Mouse (Mus musculus) limb, embryonic 14.5 days (tissue): Measurements from ENCODE around the gene Hspb8. TPM values are rescaled to one million over a fixed set of nuclear protein-coding genes. Genes with fewer than 3 reads are reported as not detected.
A peak's percentile ranks its signal among the peaks of the same experiment; 100 is the strongest.

ENCODE experiments used
- ATAC-seq: fragments of 200-750 bp; cut with Nextera tagmentation; 2 replicates; pipeline ENCODE4 v1.8.0; 2017; ENCODE audit warnings: low read depth, moderate number of reproducible peaks, moderate TSS enrichment; ENCODE audit not compliant: low FRiP score
- DNase-seq: peaks from one replicate; pipeline ENCODE4 v3.0.0-alpha.2; 2015; ENCODE audit warnings: low spot score
- H3K27ac ChIP-seq: fragments of 300-500 bp; sonication (generic); replicated peaks from 2 replicates; pipeline ENCODE4 v1.5.1; 2014; ENCODE audit warnings: low read depth, mild to moderate bottlenecking, low read length, moderate library complexity, mixed read lengths
- H3K27me3 ChIP-seq: fragments of 300-500 bp; sonication (generic); 2 replicates; pipeline ENCODE4 v1.6.1; 2014; ENCODE audit warnings: low read length, mixed read lengths; ENCODE audit not compliant: control insufficient read depth, insufficient read depth
- H3K36me3 ChIP-seq: fragments of 300-500 bp; sonication (generic); 2 replicates; pipeline ENCODE4 v1.6.1; 2014; ENCODE audit warnings: mild to moderate bottlenecking, low read length, moderate library complexity, mixed read lengths; ENCODE audit not compliant: control insufficient read depth, insufficient read depth
- H3K4me1 ChIP-seq: fragments of 300-500 bp; sonication (generic); 2 replicates; pipeline ENCODE4 v1.6.1; 2014; ENCODE audit warnings: antibody characterized with exemption, low read length, mixed read lengths; ENCODE audit not compliant: control insufficient read depth, insufficient read depth
- H3K4me2 ChIP-seq: fragments of 300-500 bp; sonication (generic); replicated peaks from 2 replicates; pipeline ENCODE4 v1.6.1; 2014; ENCODE audit warnings: low read depth, mild to moderate bottlenecking, low read length, moderate library complexity; ENCODE audit not compliant: severe bottlenecking
- H3K4me3 ChIP-seq: fragments of 300-500 bp; sonication (generic); replicated peaks from 2 replicates; pipeline ENCODE4 v1.5.1; 2014; ENCODE audit warnings: low read length
- H3K9ac ChIP-seq: fragments of 300-500 bp; sonication (generic); 2 replicates; pipeline ENCODE4 v1.6.1; 2014; ENCODE audit warnings: mild to moderate bottlenecking, low read depth, low read length, moderate library complexity; ENCODE audit not compliant: severe bottlenecking
- H3K9me3 ChIP-seq: fragments of 300-500 bp; sonication (generic); 2 replicates; pipeline ENCODE4 v1.6.1; 2016; ENCODE audit warnings: low read length; ENCODE audit not compliant: control insufficient read depth
- POLR2A ChIP-seq: fragments of 200-500 bp; IDR thresholded peaks from 2 replicates; pipeline ENCODE4 v1.8.0; 2012; ENCODE audit warnings: inconsistent platforms, mild to moderate bottlenecking, moderate library complexity, borderline replicate concordance; ENCODE audit not compliant: insufficient read depth, insufficient read length; ENCODE audit errors: extremely low read depth
- WGBS: fragments of 180-500 bp; shearing (Covaris S2); extraction: QIAGEN DNeasy Blood & Tissue Kit; methylation state at CpG from one replicate; pipeline ENCODE4 v1.1.7; 2014; 5-methylcytosine and 5-hydroxymethylcytosine counted together
- polyA plus RNA-seq, 2 experiments: library from polyadenylated mRNA; depleted of rRNA in 1 of 2; stranded (reverse) in 1 of 2; unstranded in 1 of 2; fragments of >200 nt; fragmentation: Nextera tagmentation in 1 of 2; extraction: Ambion mirVana in 1 of 2; gene quantifications; 2 replicates each; pipeline versions ENCODE4 v1.2.1 to v1.2.3; 2012 to 2014

Hspb8 gene
- polyA plus RNA-seq, 2 experiments: 19.7 to 25.3 TPM

GRCm38 (mm10) chr5:116440251-116440650 lies 17.6 kb upstream of the Hspb8 start:
- no peaks in the 10 kb centered on the region for H3K27me3 ChIP-seq
- ATAC-seq (no peak), DNase-seq (no peak)
- WGBS: 87% methylated on average over 4 of the region's 4 CpGs
- no peaks in the 10 kb centered on the region for H3K36me3 ChIP-seq
- H3K4me1 ChIP-seq: no peaks in the 10 kb centered on the region
- no peak overlapping the region for H3K4me2 ChIP-seq
- TF ChIP-seq POLR2A: no peak
- no peak overlapping the region for H3K4me3 ChIP-seq
- H3K9me3 ChIP-seq: no peaks in the 10 kb centered on the region
- no peak overlapping the region for H3K27ac ChIP-seq
- H3K9ac ChIP-seq: no peak overlapping the region

- TF ChIP-seq POLR2A: no peak
- Histone ChIP-seq H3K9ac (no peak overlapping the region), H3K4me1 (no peaks in the 10 kb centered on the region; the same call in 1 of the 2 replicates), H3K4me3 (no peak overlapping the region), H3K4me2 (no peak overlapping the region), H3K27ac (no peak overlapping the region), H3K9me3 (no peaks in the 10 kb centered on the region), H3K27me3 (no peaks in the 10 kb centered on the region), H3K36me3 (no peaks in the 10 kb centered on the region)
- no peak for DNase-seq
- WGBS: 54% methylated on average over 4 of the region's 4 CpGs
- ATAC-seq: no peak
These were observed 15.7 kb upstream of the Hspb8 start for GRCm38 (mm10) chr5:116438328-116438727.

- H3K27ac ChIP-seq: no peak overlapping the region
- H3K4me1 ChIP-seq: no peaks in the 10 kb centered on the region; the same call in 1 of the 2 replicates
- no peak for ATAC-seq
- no peak overlapping the region for H3K4me2 ChIP-seq
- H3K9ac ChIP-seq: no peak overlapping the region
- no peak for DNase-seq
- no peaks in the 10 kb centered on the region for H3K36me3 ChIP-seq
- TF ChIP-seq POLR2A: no peak
- H3K27me3 ChIP-seq: no peaks in the 10 kb centered on the region
- no peaks in the 10 kb centered on the region for H3K9me3 ChIP-seq
- H3K4me3 ChIP-seq: no peak overlapping the region
These were observed 13.5 kb upstream of the Hspb8 start for GRCm38 (mm10) chr5:116436117-116436516.

GRCm38 (mm10) chr5:116434976-116435850 lies 12.5 kb upstream of the Hspb8 start:
- ATAC-seq (peak; percentile 68; the same call in 1 of the 2 replicates), DNase-seq (no peak)
- no peak for TF ChIP-seq POLR2A
- H3K27me3 ChIP-seq: no peaks in the 10 kb centered on the region
- H3K4me2 ChIP-seq: no peak overlapping the region
- H3K36me3 ChIP-seq: no peaks in the 10 kb centered on the region
- no peak overlapping the region for H3K4me3 ChIP-seq
- H3K4me1 ChIP-seq: no peaks in the 10 kb centered on the region; the same call in 1 of the 2 replicates
- H3K27ac ChIP-seq: no peak overlapping the region
- WGBS: 56% methylated on average over 13 of the region's 13 CpGs
- H3K9ac ChIP-seq: no peak overlapping the region
- H3K9me3 ChIP-seq: no peaks in the 10 kb centered on the region

GRCm38 (mm10) chr5:116432871-116433270 lies 10.2 kb upstream of the Hspb8 start:
- no peak for TF ChIP-seq POLR2A
- no peak overlapping the region for H3K9ac ChIP-seq
- WGBS: 61% methylated on average over 7 of the region's 7 CpGs
- ATAC-seq (no peak), DNase-seq (no peak)
- H3K9me3 ChIP-seq: no peaks in the 10 kb centered on the region
- H3K27me3 ChIP-seq: no peaks in the 10 kb centered on the region
- H3K4me3 ChIP-seq: no peak overlapping the region
- no peak overlapping the region for H3K4me2 ChIP-seq
- no peak overlapping the region for H3K27ac ChIP-seq
- no peaks in the 10 kb centered on the region for H3K36me3 ChIP-seq
- H3K4me1 ChIP-seq: no peaks in the 10 kb centered on the region; the same call in 1 of the 2 replicates
